Mouse (Mus musculus): ENCODE measurements around the gene Eef1e1. TPM values are rescaled to one million over a fixed set of nuclear protein-coding genes. Genes with fewer than 3 reads are reported as not detected.

The Eef1e1 gene
- polyA plus RNA-seq, 1 experiment from 2014 or later, result 117 TPM

- DNase-seq (ENCODE audit: low spot score), result no peak
- H3K27me3 ChIP-seq (replicated peaks; ENCODE audit: control insufficient read depth, insufficient read depth, low read length), result no peaks in the 10 kb centered on the region
- 82% methylated on average over 17 of the region's 17 CpGs for WGBS
- H3K9ac ChIP-seq (ENCODE audit: low read depth, low read length), result no peak overlapping the region
- H3K4me3 ChIP-seq (ENCODE audit: low read depth, low read length), result no peak overlapping the region
- no peaks in the 10 kb centered on the region for H3K36me3 ChIP-seq (ENCODE audit: control insufficient read depth, insufficient read depth, low read length)
- no peak overlapping the region for H3K4me2 ChIP-seq
- no peaks in the 10 kb centered on the region; the same call in 1 of the 2 replicates for H3K4me1 ChIP-seq (replicated peaks; ENCODE audit: control insufficient read depth, insufficient read depth, low read length)
- no peak overlapping the region for H3K27ac ChIP-seq (ENCODE audit: low read depth, low read length)
- H3K9me3 ChIP-seq (ENCODE audit: control insufficient read depth, low read length), result no peaks in the 10 kb centered on the region
- no peak for ATAC-seq (replicated peaks; ENCODE audit: low FRiP score)
Measured at GRCm38 (mm10) chr13:38602243-38602832, 56.5 kb downstream of the Eef1e1 start.

GRCm38 (mm10) chr13:38600811-38601210, 58.0 kb downstream of the Eef1e1 start:
- H3K4me2 ChIP-seq, result no peak overlapping the region
- ATAC-seq (replicated peaks; ENCODE audit: low FRiP score), result no peak
- H3K9ac ChIP-seq (ENCODE audit: low read depth, low read length), result no peak overlapping the region
- no peaks in the 10 kb centered on the region for H3K36me3 ChIP-seq (ENCODE audit: control insufficient read depth, insufficient read depth, low read length)
- no peak overlapping the region for H3K4me3 ChIP-seq (ENCODE audit: low read depth, low read length)
- H3K4me1 ChIP-seq (replicated peaks; ENCODE audit: control insufficient read depth, insufficient read depth, low read length), result no peaks in the 10 kb centered on the region; the same call in 1 of the 2 replicates
- DNase-seq (ENCODE audit: low spot score), result no peak
- H3K27me3 ChIP-seq (replicated peaks; ENCODE audit: control insufficient read depth, insufficient read depth, low read length), result no peaks in the 10 kb centered on the region
- no peaks in the 10 kb centered on the region for H3K9me3 ChIP-seq (ENCODE audit: control insufficient read depth, low read length)
- no peak overlapping the region for H3K27ac ChIP-seq (ENCODE audit: low read depth, low read length)
- 83% methylated on average over 11 of the region's 11 CpGs for WGBS

GRCm38 (mm10) chr13:38597076-38597475, 61.8 kb downstream of the Eef1e1 start:
- H3K4me2 ChIP-seq, result no peak overlapping the region
- H3K36me3 ChIP-seq (ENCODE audit: control insufficient read depth, insufficient read depth, low read length), result no peaks in the 10 kb centered on the region
- ATAC-seq (replicated peaks; ENCODE audit: low FRiP score), result no peak
- H3K4me1 ChIP-seq (replicated peaks; ENCODE audit: control insufficient read depth, insufficient read depth, low read length), result no peaks in the 10 kb centered on the region; the same call in 1 of the 2 replicates
- H3K9me3 ChIP-seq (ENCODE audit: control insufficient read depth, low read length), result no peaks in the 10 kb centered on the region
- 68% methylated on average over 3 of the region's 3 CpGs for WGBS
- no peaks in the 10 kb centered on the region for H3K27me3 ChIP-seq (replicated peaks; ENCODE audit: control insufficient read depth, insufficient read depth, low read length)
- H3K9ac ChIP-seq (ENCODE audit: low read depth, low read length), result no peak overlapping the region
- no peak for DNase-seq (ENCODE audit: low spot score)
- H3K4me3 ChIP-seq (ENCODE audit: low read depth, low read length), result no peak overlapping the region
- no peak overlapping the region for H3K27ac ChIP-seq (ENCODE audit: low read depth, low read length)

GRCm38 (mm10) chr13:38596461-38596860, 62.4 kb downstream of the Eef1e1 start:
- Histone ChIP-seq H3K9ac (ENCODE audit: low read depth, low read length) (no peak overlapping the region), H3K4me2 (no peak overlapping the region), H3K36me3 (ENCODE audit: control insufficient read depth, insufficient read depth, low read length) (no peaks in the 10 kb centered on the region), H3K9me3 (ENCODE audit: control insufficient read depth, low read length) (no peaks in the 10 kb centered on the region), H3K27ac (ENCODE audit: low read depth, low read length) (no peak overlapping the region), H3K27me3 (replicated peaks; ENCODE audit: control insufficient read depth, insufficient read depth, low read length) (no peaks in the 10 kb centered on the region), H3K4me1 (replicated peaks; ENCODE audit: control insufficient read depth, insufficient read depth, low read length) (no peaks in the 10 kb centered on the region; the same call in 1 of the 2 replicates), H3K4me3 (ENCODE audit: low read depth, low read length) (no peak overlapping the region)
- DNase-seq (ENCODE audit: low spot score) (no peak), ATAC-seq (replicated peaks; ENCODE audit: low FRiP score) (no peak)
- 82% methylated on average over 4 of the region's 4 CpGs for WGBS

Other genes with a start within 250 kb of the Eef1e1 start
- 158 and 171 TPM in 2 replicates for gene Txndc5, start 130.2 kb downstream of the Eef1e1 start, polyA plus RNA-seq (2014; fragmentation: Nextera tagmentation; extraction: Ambion mirVana)
- 20.3 and 24.9 TPM in 2 replicates for gene Bloc1s5, start 23.9 kb downstream of the Eef1e1 start, polyA plus RNA-seq (2014; fragmentation: Nextera tagmentation; extraction: Ambion mirVana)